Mouse (Mus musculus): ENCODE measurements around the gene Ogdh.

DNA sequence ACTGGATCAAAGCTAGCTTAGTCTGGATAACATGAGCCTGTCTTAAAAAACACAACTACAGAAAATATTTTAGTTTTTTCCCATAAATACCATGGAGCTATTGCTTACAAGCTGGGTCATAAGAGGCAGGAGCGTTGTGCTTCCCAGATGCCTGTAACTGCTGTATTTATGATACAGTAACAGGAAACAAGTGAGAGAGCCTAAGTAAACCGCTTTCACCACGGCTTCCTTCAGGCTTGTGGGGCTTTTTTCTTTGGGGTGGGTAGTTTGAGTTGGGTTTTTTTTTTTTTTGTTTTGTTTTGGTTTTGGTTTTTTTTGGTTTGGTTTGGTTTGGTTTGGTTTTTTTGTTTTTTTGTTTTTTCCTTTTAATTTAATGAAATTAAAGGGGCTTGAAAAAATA, 41.2 kb downstream of the Ogdh start:
- TF ChIP-seq POLR2A (IDR thresholded peaks at IDR 0.05; ENCODE audit: low read depth, low read length), result no peak
- no peak for TF ChIP-seq CTCF (conservative IDR thresholded peaks at IDR 0.05; ENCODE audit: insufficient read depth, insufficient read length, low read depth, low read length)
